Mouse (Mus musculus) heart, embryonic 14.5 days (tissue): ENCODE data around the gene Tnfsf15. TPM values are rescaled to one million over a fixed set of nuclear protein-coding genes. Genes with fewer than 3 reads are reported as not detected.

ENCODE experiments used
- ATAC-seq: fragments of 200-750 bp; cut with Nextera tagmentation; 2 replicates; pipeline ENCODE4 v1.8.0; 2017; ENCODE audit warnings: low read depth, moderate TSS enrichment; ENCODE audit not compliant: insufficient number of reproducible peaks, insufficient read depth, low FRiP score
- H3K27ac ChIP-seq, 2 experiments: fragments of 200-500 bp in 1 of 2; fragments of 300-500 bp in 1 of 2; sonication (generic) in 1 of 2; replicated peaks in 1 of 2; 2 replicates each; pipeline ENCODE4 v1.5.1; 2012 to 2014; ENCODE audit warnings: low read depth in 2 of 2, low read length in 2 of 2, control low read depth in 1 of 2, mild to moderate bottlenecking in 1 of 2, mixed read lengths in 1 of 2; ENCODE audit not compliant: control insufficient read depth in 1 of 2, insufficient read depth in 1 of 2
- H3K27me3 ChIP-seq: fragments of 300-500 bp; sonication (generic); 2 replicates; pipeline ENCODE4 v1.6.1; 2014; ENCODE audit warnings: mild to moderate bottlenecking, low read length, control low read depth; ENCODE audit not compliant: control insufficient read depth, insufficient read depth
- H3K36me3 ChIP-seq: fragments of 300-500 bp; sonication (generic); 2 replicates; pipeline ENCODE4 v1.6.1; 2014; ENCODE audit warnings: mild to moderate bottlenecking, control low read depth, low read length, mixed read lengths; ENCODE audit not compliant: control insufficient read depth, insufficient read depth
- H3K4me1 ChIP-seq, 2 experiments: fragments of 200-500 bp in 1 of 2; fragments of 300-500 bp in 1 of 2; sonication (generic) in 1 of 2; 2 replicates each; pipeline ENCODE4 v1.6.1; 2012 to 2014; ENCODE audit warnings: low read length in 2 of 2, control low read depth in 1 of 2, mixed read lengths in 1 of 2; ENCODE audit not compliant: control insufficient read depth in 2 of 2, insufficient read depth in 2 of 2
- H3K4me2 ChIP-seq: fragments of 300-500 bp; sonication (generic); 2 replicates; pipeline ENCODE4 v1.6.1; 2014; ENCODE audit warnings: mild to moderate bottlenecking, low read length
- H3K4me3 ChIP-seq, 2 experiments: fragments of 200-500 bp in 1 of 2; fragments of 300-500 bp in 1 of 2; sonication (generic) in 1 of 2; 2 replicates each; pipeline ENCODE4 v1.5.1; 2012 to 2014; ENCODE audit warnings: low read length in 2 of 2, mild to moderate bottlenecking in 2 of 2, control low read depth in 1 of 2, low read depth in 1 of 2, moderate library complexity in 1 of 2; ENCODE audit not compliant: control insufficient read depth in 1 of 2, insufficient read depth in 1 of 2
- H3K9ac ChIP-seq: fragments of 300-500 bp; sonication (generic); 2 replicates; pipeline ENCODE4 v1.6.1; 2014; ENCODE audit warnings: mild to moderate bottlenecking, low read length
- H3K9me3 ChIP-seq: fragments of 300-500 bp; sonication (generic); 2 replicates; pipeline ENCODE4 v1.6.1; 2016; ENCODE audit warnings: low read length, control low read depth; ENCODE audit not compliant: control insufficient read depth
- WGBS: fragments of 180-500 bp; shearing (Covaris S2); extraction: QIAGEN DNeasy Blood & Tissue Kit; methylation state at CpG from one replicate; pipeline ENCODE4 v1.1.7; 2014; 5-methylcytosine and 5-hydroxymethylcytosine counted together
- polyA plus RNA-seq: library from polyadenylated mRNA; unstranded; fragments of >200 nt; fragmentation: Nextera tagmentation; extraction: Ambion mirVana; gene quantifications from 2 replicates; pipeline ENCODE4 v1.2.1, GENCODE M21; 2014

The Tnfsf15 gene
- polyA plus RNA-seq, 1 experiment from 2014 or later: not detected

GRCm38 (mm10) chr4:63683056-63683455, 61.9 kb downstream of the Tnfsf15 start:
- Histone ChIP-seq H3K27ac (no peak overlapping the region), H3K36me3 (no peaks in the 10 kb centered on the region), H3K4me3 (no peak overlapping the region), H3K27me3 (0 out of 2 replicates have a peak, but pooled peaks cover 4% of the 10 kb centered on the region), H3K4me2 (no peak overlapping the region), H3K9me3 (no peaks in the 10 kb centered on the region), H3K4me1 (no peaks in the 10 kb centered on the region), H3K9ac (no peak overlapping the region)
- no peak for ATAC-seq
- 79% methylated on average over 11 of the region's 11 CpGs for WGBS

GRCm38 (mm10) chr4:63682441-63682840, 62.5 kb downstream of the Tnfsf15 start:
- no peak overlapping the region for H3K4me2 ChIP-seq
- no peaks in the 10 kb centered on the region for H3K36me3 ChIP-seq
- H3K4me3 ChIP-seq: no peak overlapping the region
- H3K9me3 ChIP-seq: no peaks in the 10 kb centered on the region
- 62% methylated on average over 2 of the region's 2 CpGs for WGBS
- no peaks in the 10 kb centered on the region for H3K4me1 ChIP-seq
- no peak overlapping the region for H3K9ac ChIP-seq
- no peak for ATAC-seq
- 0 out of 2 replicates have a peak, but pooled peaks cover 4% of the 10 kb centered on the region for H3K27me3 ChIP-seq
- no peak overlapping the region for H3K27ac ChIP-seq

- WGBS: 82% methylated on average over 3 of the region's 3 CpGs
- Histone ChIP-seq H3K4me2 (no peak overlapping the region), H3K9ac (no peak overlapping the region), H3K4me1 (no peaks in the 10 kb centered on the region), H3K36me3 (no peaks in the 10 kb centered on the region), H3K27ac (no peak overlapping the region), H3K9me3 (no peaks in the 10 kb centered on the region), H3K27me3 (0 out of 2 replicates have a peak, but pooled peaks cover 4% of the 10 kb centered on the region), H3K4me3 (no peak overlapping the region)
- no peak for ATAC-seq
Measured at GRCm38 (mm10) chr4:63681557-63681956, 63.4 kb downstream of the Tnfsf15 start.

Other genes starting within 250 kb of the Tnfsf15 start
- 2.1 and 3.1 TPM in 2 replicates for gene Whrn, start 249.1 kb downstream of the Tnfsf15 start, polyA plus RNA-seq
- gene Atp6v1g1, start 200.3 kb downstream of the Tnfsf15 start, polyA plus RNA-seq: 213 and 216 TPM in 2 replicates
- gene Tmem268, start 186.3 kb downstream of the Tnfsf15 start, polyA plus RNA-seq: 3.5 and 5.6 TPM in 2 replicates
- not detected in 2 replicates for gene Gm11213, start 139.9 kb downstream of the Tnfsf15 start, polyA plus RNA-seq
- gene Tex48, start 122.7 kb downstream of the Tnfsf15 start, polyA plus RNA-seq: not detected in 2 replicates
- gene Gm11214, start 81.7 kb downstream of the Tnfsf15 start, polyA plus RNA-seq: not detected in 2 replicates
- 0.05 and 0.13 TPM in 2 replicates for gene Tnfsf8, start 116.2 kb upstream of the Tnfsf15 start, polyA plus RNA-seq